Mouse (Mus musculus): Measurements from ENCODE around the gene Nifk.

- TF ChIP-seq GATA1 (IDR thresholded peaks at IDR 0.05; ENCODE audit: borderline replicate concordance, low read length): no peak
- no peak for TF ChIP-seq FLI1 (IDR thresholded peaks at IDR 0.05; ENCODE audit: low read length)
These were observed 9.9 kb upstream of the Nifk start, which contains the start of gene Tsn for GRCm38 (mm10) chr1:118311622-118312326.
